Mouse (Mus musculus) cerebellum, adult 2 months (tissue): ENCODE measurements around the gene Phldb3.

Experiments
- CTCF ChIP-seq: fragments of 200-500 bp; IDR thresholded peaks from 2 replicates; pipeline ENCODE4 v1.5.1; 2011; ENCODE audit warnings: low read depth, mild to moderate bottlenecking, control low read depth, low read length, moderate library complexity, borderline replicate concordance; ENCODE audit not compliant: insufficient read depth
- POLR2A ChIP-seq: fragments of 200-500 bp; IDR thresholded peaks from 2 replicates; pipeline ENCODE4 v1.6.1; 2011; ENCODE audit warnings: low read length, control low read depth, borderline replicate concordance; ENCODE audit not compliant: insufficient read depth

GRCm38 (mm10) chr7:24640450-24640849, 29.9 kb downstream of the Phldb3 start:
- TF ChIP-seq POLR2A = no peak
- no peak for TF ChIP-seq CTCF
